Mouse (Mus musculus): ENCODE results near the gene Endov.
A peak's percentile ranks its signal among the peaks of the same experiment; 100 is the strongest.

Endov gene

GRCm38 (mm10) chr11:119516677-119517361 lies 25.7 kb downstream of the Endov start:
- DNase-seq (ENCODE audit: low spot score in 2 of 2), result no peak

GRCm38 (mm10) chr11:119519387-119519786 lies 28.2 kb downstream of the Endov start:
- no peak for DNase-seq (ENCODE audit: low spot score in 2 of 2)

GRCm38 (mm10) chr11:119520005-119520712 lies 29.0 kb downstream of the Endov start:
- no peak for DNase-seq (ENCODE audit: low spot score in 2 of 2)

GRCm38 (mm10) chr11:119520713-119521063 lies 29.5 kb downstream of the Endov start:
- DNase-seq (ENCODE audit: low spot score in 2 of 2), result no peak

- DNase-seq (ENCODE audit: low spot score in 2 of 2), result no peak
Observed at GRCm38 (mm10) chr11:119521920-119522710, 31.0 kb downstream of the Endov start.

- no peak for DNase-seq (ENCODE audit: low spot score in 2 of 2)
Observed at GRCm38 (mm10) chr11:119522779-119523178, 31.6 kb downstream of the Endov start.

GRCm38 (mm10) chr11:119523392-119523791 lies 32.2 kb downstream of the Endov start:
- no peak for DNase-seq (ENCODE audit: low spot score in 2 of 2)

GRCm38 (mm10) chr11:119524545-119524949 lies 33.4 kb downstream of the Endov start:
- peak; percentile 79 to 86 for DNase-seq (ENCODE audit: low spot score in 2 of 2)

GRCm38 (mm10) chr11:119526068-119526966 lies 35.2 kb downstream of the Endov start:
- DNase-seq (ENCODE audit: low spot score in 2 of 2), result no peak

GRCm38 (mm10) chr11:119528930-119529329 lies 37.8 kb downstream of the Endov start:
- DNase-seq (ENCODE audit: low spot score in 2 of 2), result no peak

GRCm38 (mm10) chr11:119532460-119532859 lies 41.3 kb downstream of the Endov start:
- DNase-seq (ENCODE audit: low spot score in 2 of 2), result no peak

- DNase-seq (ENCODE audit: low spot score in 2 of 2), result no peak
Observed at GRCm38 (mm10) chr11:119533745-119534144, 42.6 kb downstream of the Endov start.

GRCm38 (mm10) chr11:119539944-119540343 lies 48.8 kb downstream of the Endov start:
- DNase-seq (ENCODE audit: low spot score in 2 of 2), result no peak

- no peak for DNase-seq (ENCODE audit: low spot score in 2 of 2)
Observed at GRCm38 (mm10) chr11:119540560-119540959, 49.4 kb downstream of the Endov start.

GRCm38 (mm10) chr11:119541082-119541481 lies 49.9 kb downstream of the Endov start:
- no peak for DNase-seq (ENCODE audit: low spot score in 2 of 2)

GRCm38 (mm10) chr11:119542371-119542770 lies 51.2 kb downstream of the Endov start:
- no peak for DNase-seq (ENCODE audit: low spot score in 2 of 2)

GRCm38 (mm10) chr11:119542886-119543285 lies 51.7 kb downstream of the Endov start:
- no peak for DNase-seq (ENCODE audit: low spot score in 2 of 2)

- no peak for DNase-seq (ENCODE audit: low spot score in 2 of 2)
Observed at GRCm38 (mm10) chr11:119543816-119544517, 52.8 kb downstream of the Endov start.

GRCm38 (mm10) chr11:119544518-119545105 lies 53.5 kb downstream of the Endov start:
- no peak for DNase-seq (ENCODE audit: low spot score in 2 of 2)

- DNase-seq (ENCODE audit: low spot score in 2 of 2), result no peak
Observed at GRCm38 (mm10) chr11:119545281-119545680, 54.1 kb downstream of the Endov start.
